Mouse (Mus musculus) ES-Bruce4 (cell line): ENCODE measurements around the gene Mapk1ip1l.

Experiments used
- CTCF ChIP-seq: IDR thresholded peaks from one replicate; pipeline ENCODE4 v1.8.1; 2011; ENCODE audit warnings: low read depth, low read length
- POLR2A ChIP-seq: IDR thresholded peaks from one replicate; pipeline ENCODE4 v1.8.1; 2011; ENCODE audit warnings: low read length; ENCODE audit not compliant: insufficient read depth

DNA sequence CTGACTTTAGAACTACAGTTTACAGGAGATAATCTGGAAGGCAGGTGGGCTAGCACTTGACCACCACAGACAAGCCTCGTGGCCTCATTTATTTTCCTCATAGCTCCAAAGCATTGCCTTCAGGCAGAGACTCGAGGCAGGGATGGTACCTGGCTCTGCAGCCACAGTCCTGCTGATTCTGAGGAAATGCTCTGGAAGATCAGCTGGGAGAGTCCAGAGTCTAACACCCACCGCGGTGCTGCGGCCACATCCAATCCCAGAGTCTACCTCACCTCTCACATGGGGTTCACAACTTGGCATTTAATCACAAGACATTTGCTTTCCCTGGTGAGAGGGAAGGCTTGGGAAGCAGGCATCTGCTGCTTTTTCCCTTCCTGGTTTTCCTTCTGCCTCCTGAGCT, 56.9 kb downstream of the Mapk1ip1l start:
- TF ChIP-seq CTCF = no peak
- no peak for TF ChIP-seq POLR2A
